Mouse (Mus musculus) testis, adult 2 months (tissue): ENCODE measurements at regions not wholly inside any gene's neighbourhood (a gene's known extent, or its start where the extent isn't known, plus 50 kb on each side); places are given as distances from the start of the nearest gene placed in this dataset.

Experiments used
- CTCF ChIP-seq: fragments of 200-500 bp; IDR thresholded peaks from 2 replicates; pipeline ENCODE4 v1.5.1; 2012; ENCODE audit warnings: low read depth, mild to moderate bottlenecking, inconsistent platforms, low read length, moderate library complexity; ENCODE audit not compliant: control insufficient read depth, insufficient read depth, insufficient replicate concordance
- POLR2A ChIP-seq: fragments of 200-500 bp; IDR thresholded peaks from 2 replicates; pipeline ENCODE4 v1.6.1; 2012; ENCODE audit warnings: low read depth, mild to moderate bottlenecking, inconsistent platforms, low read length, moderate library complexity; ENCODE audit not compliant: control insufficient read depth

DNA sequence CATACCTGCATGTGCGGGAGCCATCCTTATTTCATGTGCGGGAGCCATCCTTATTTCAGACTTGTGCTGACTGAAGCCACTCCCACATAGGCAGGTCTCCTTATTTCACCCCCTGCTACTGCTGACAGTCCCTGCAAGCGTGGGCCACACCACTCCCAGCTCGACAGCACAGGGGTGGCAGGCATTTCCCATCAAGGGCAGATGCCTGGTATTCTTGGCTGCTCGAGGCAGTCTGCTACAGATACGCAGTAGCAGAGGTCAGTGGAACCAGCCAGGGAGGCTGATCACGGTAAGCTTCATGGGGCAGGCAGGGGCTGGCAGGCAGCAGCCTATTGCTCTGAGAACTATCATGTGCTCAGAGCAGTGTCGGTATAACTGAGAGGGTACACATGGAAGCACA lies 215.6 kb downstream of the Mroh4 start:
- TF ChIP-seq POLR2A (no peak), CTCF (no peak)
